Mouse (Mus musculus): Measurements from ENCODE around the gene Faim2. TPM values are rescaled to one million over a fixed set of nuclear protein-coding genes. Genes with fewer than 3 reads are reported as not detected.

Gene Faim2
- polyA plus RNA-seq, 1 experiment from 2014 or later = 0.17 TPM

- Histone ChIP-seq H3K4me3 (no peak overlapping the region), H3K9ac (no peak overlapping the region), H3K4me2 (no peak overlapping the region), H3K36me3 (peaks cover 2% of the 10 kb centered on the region), H3K4me1 (peaks cover 13% of the 10 kb centered on the region), H3K27ac (no peak overlapping the region), H3K9me3 (no peaks in the 10 kb centered on the region), H3K27me3 (no peaks in the 10 kb centered on the region)
- 58% methylated on average over 1 of the region's 1 CpGs for WGBS
- ATAC-seq (ENCODE audit: insufficient number of reproducible peaks, low FRiP score, low TSS enrichment, low read depth) = no peak
These were observed 52.2 kb downstream of the Faim2 start for GRCm38 (mm10) chr15:99475814-99476213.

GRCm38 (mm10) chr15:99474576-99474926, 53.4 kb downstream of the Faim2 start, which contains the start of gene Bcdin3d:
Gene Bcdin3d (minus strand): TSS chr15:99474730.
- peak; percentile 82 for ATAC-seq (ENCODE audit: insufficient number of reproducible peaks, low FRiP score, low TSS enrichment, low read depth)

GRCm38 (mm10) chr15:99473801-99474575, 54.0 kb downstream of the Faim2 start:
- peaks cover 16% of the 10 kb centered on the region for H3K36me3 ChIP-seq
- peaks cover 13% of the 10 kb centered on the region for H3K4me1 ChIP-seq
- no peaks in the 10 kb centered on the region for H3K9me3 ChIP-seq
- H3K4me2 ChIP-seq = peak overlapping the region; percentile 64
- peak; percentile 79 for ATAC-seq (ENCODE audit: insufficient number of reproducible peaks, low FRiP score, low TSS enrichment, low read depth)
- no peaks in the 10 kb centered on the region for H3K27me3 ChIP-seq
- peak overlapping the region; percentile 92 for H3K27ac ChIP-seq
- H3K4me3 ChIP-seq = peak overlapping the region; percentile 81
- 4% methylated on average over 38 of the region's 38 CpGs for WGBS
- peak overlapping the region; percentile 78 for H3K9ac ChIP-seq

More at GRCm38 (mm10) chr15:99474576-99474926, 53.4 kb downstream of the Faim2 start, which contains the start of gene Bcdin3d:
- WGBS = under 1% methylated on average over 26 of the region's 26 CpGs
- Histone ChIP-seq H3K4me3 (peak within 1 kb of the TSS; percentile 81), H3K36me3 (peaks cover 15% of the 10 kb centered on the region), H3K4me1 (peaks cover 13% of the 10 kb centered on the region), H3K9me3 (no peaks in the 10 kb centered on the region), H3K9ac (peak within 1 kb of the TSS; percentile 78), H3K4me2 (peak within 1 kb of the TSS; percentile 64), H3K27ac (peak within 1 kb of the TSS; percentile 92), H3K27me3 (no peaks in the 10 kb centered on the region)

- WGBS = 85% methylated on average over 7 of the region's 7 CpGs
- no peak overlapping the region for H3K9ac ChIP-seq
- H3K27me3 ChIP-seq = no peaks in the 10 kb centered on the region
- peaks cover 20% of the 10 kb centered on the region for H3K36me3 ChIP-seq
- ATAC-seq (ENCODE audit: insufficient number of reproducible peaks, low FRiP score, low TSS enrichment, low read depth) = no peak
- H3K9me3 ChIP-seq = no peaks in the 10 kb centered on the region
- H3K4me1 ChIP-seq = peaks cover 13% of the 10 kb centered on the region
- no peak overlapping the region for H3K4me2 ChIP-seq
- H3K27ac ChIP-seq = no peak overlapping the region
- no peak overlapping the region for H3K4me3 ChIP-seq
These were observed 55.0 kb downstream of the Faim2 start for GRCm38 (mm10) chr15:99472972-99473371.

GRCm38 (mm10) chr15:99471677-99472063, 56.3 kb downstream of the Faim2 start:
- H3K36me3 ChIP-seq = peaks cover 22% of the 10 kb centered on the region
- ATAC-seq (ENCODE audit: insufficient number of reproducible peaks, low FRiP score, low TSS enrichment, low read depth) = no peak
- H3K4me3 ChIP-seq = no peak overlapping the region
- no peak overlapping the region for H3K4me2 ChIP-seq
- H3K9ac ChIP-seq = no peak overlapping the region
- H3K4me1 ChIP-seq = peaks cover 13% of the 10 kb centered on the region
- 0 out of 2 replicates have a peak overlapping the region, but pooled peaks have one; percentile 7 for H3K27ac ChIP-seq
- no peaks in the 10 kb centered on the region for H3K9me3 ChIP-seq
- no peaks in the 10 kb centered on the region for H3K27me3 ChIP-seq
- WGBS = 73% methylated on average over 14 of the region's 14 CpGs

- Histone ChIP-seq H3K27ac (0 out of 2 replicates have a peak overlapping the region, but pooled peaks have one; percentile 7), H3K4me3 (no peak overlapping the region), H3K4me1 (peaks cover 13% of the 10 kb centered on the region), H3K9me3 (no peaks in the 10 kb centered on the region), H3K27me3 (no peaks in the 10 kb centered on the region), H3K36me3 (peaks cover 22% of the 10 kb centered on the region), H3K4me2 (no peak overlapping the region), H3K9ac (no peak overlapping the region)
- no peak for ATAC-seq (ENCODE audit: insufficient number of reproducible peaks, low FRiP score, low TSS enrichment, low read depth)
- 63% methylated on average over 17 of the region's 17 CpGs for WGBS
These were observed 56.8 kb downstream of the Faim2 start for GRCm38 (mm10) chr15:99470971-99471676.

- H3K27me3 ChIP-seq = no peaks in the 10 kb centered on the region
- ATAC-seq (ENCODE audit: insufficient number of reproducible peaks, low FRiP score, low TSS enrichment, low read depth) = no peak
- no peak overlapping the region for H3K4me2 ChIP-seq
- H3K9ac ChIP-seq = no peak overlapping the region
- WGBS = 85% methylated on average over 31 of the region's 31 CpGs
- no peaks in the 10 kb centered on the region for H3K9me3 ChIP-seq
- H3K36me3 ChIP-seq = peaks cover 22% of the 10 kb centered on the region
- peak overlapping the region; percentile 33; the same call in 1 of the 2 replicates for H3K27ac ChIP-seq
- peaks cover 13% of the 10 kb centered on the region for H3K4me1 ChIP-seq
- H3K4me3 ChIP-seq = no peak overlapping the region
These were observed 57.7 kb downstream of the Faim2 start for GRCm38 (mm10) chr15:99470224-99470761.

- H3K27ac ChIP-seq = no peak overlapping the region
- H3K27me3 ChIP-seq = no peaks in the 10 kb centered on the region
- no peak overlapping the region for H3K4me2 ChIP-seq
- WGBS = 89% methylated on average over 4 of the region's 4 CpGs
- H3K9ac ChIP-seq = no peak overlapping the region
- H3K4me1 ChIP-seq = peaks cover 11% of the 10 kb centered on the region
- no peak for ATAC-seq (ENCODE audit: insufficient number of reproducible peaks, low FRiP score, low TSS enrichment, low read depth)
- peaks cover 22% of the 10 kb centered on the region for H3K36me3 ChIP-seq
- H3K4me3 ChIP-seq = no peak overlapping the region
- H3K9me3 ChIP-seq = no peaks in the 10 kb centered on the region
These were observed 58.2 kb downstream of the Faim2 start for GRCm38 (mm10) chr15:99469736-99470135.

- Histone ChIP-seq H3K9ac (no peak overlapping the region), H3K27ac (no peak overlapping the region), H3K9me3 (no peaks in the 10 kb centered on the region), H3K4me3 (no peak overlapping the region), H3K36me3 (peaks cover 22% of the 10 kb centered on the region), H3K27me3 (no peaks in the 10 kb centered on the region), H3K4me1 (peaks cover 9% of the 10 kb centered on the region), H3K4me2 (no peak overlapping the region)
- no peak for ATAC-seq (ENCODE audit: insufficient number of reproducible peaks, low FRiP score, low TSS enrichment, low read depth)
- WGBS = 41% methylated on average over 3 of the region's 3 CpGs
These were observed 58.9 kb downstream of the Faim2 start for GRCm38 (mm10) chr15:99469067-99469466.

- no peak for ATAC-seq (ENCODE audit: insufficient number of reproducible peaks, low FRiP score, low TSS enrichment, low read depth)
- Histone ChIP-seq H3K9me3 (no peaks in the 10 kb centered on the region), H3K4me1 (peaks cover 12% of the 10 kb centered on the region), H3K36me3 (peaks cover 3% of the 10 kb centered on the region; the same call in 1 of the 2 replicates), H3K27ac (peak overlapping the region; percentile 54; the same call in 1 of the 2 replicates), H3K27me3 (no peaks in the 10 kb centered on the region), H3K9ac (no peak overlapping the region), H3K4me2 (no peak overlapping the region), H3K4me3 (no peak overlapping the region)
- WGBS = 52% methylated on average over 13 of the region's 13 CpGs
These were observed 64.8 kb downstream of the Faim2 start for GRCm38 (mm10) chr15:99463194-99463593.

- Histone ChIP-seq H3K36me3 (peaks cover 10% of the 10 kb centered on the region; the same call in 1 of the 2 replicates), H3K4me3 (peak within 1 kb of the TSS; percentile 88), H3K4me2 (peak within 1 kb of the TSS; percentile 72), H3K9ac (peak within 1 kb of the TSS; percentile 81), H3K9me3 (no peaks in the 10 kb centered on the region), H3K27ac (peak within 1 kb of the TSS; percentile 95), H3K27me3 (no peaks in the 10 kb centered on the region), H3K4me1 (peaks cover 48% of the 10 kb centered on the region)
- under 1% methylated on average over 43 of the region's 45 CpGs for WGBS
- peak; percentile 95 for ATAC-seq (ENCODE audit: insufficient number of reproducible peaks, low FRiP score, low TSS enrichment, low read depth)
These were observed 70.2 kb downstream of the Faim2 start, which contains the start of gene Nckap5l for GRCm38 (mm10) chr15:99457606-99458401. Gene Nckap5l (minus strand): TSS chr15:99457748.

Data from limb, embryonic 15.5 days (tissue).